Mouse (Mus musculus): Measurements from ENCODE around the gene Nrde2.
A peak's percentile ranks its signal among the peaks of the same experiment; 100 is the strongest.

Nrde2 gene

DNA sequence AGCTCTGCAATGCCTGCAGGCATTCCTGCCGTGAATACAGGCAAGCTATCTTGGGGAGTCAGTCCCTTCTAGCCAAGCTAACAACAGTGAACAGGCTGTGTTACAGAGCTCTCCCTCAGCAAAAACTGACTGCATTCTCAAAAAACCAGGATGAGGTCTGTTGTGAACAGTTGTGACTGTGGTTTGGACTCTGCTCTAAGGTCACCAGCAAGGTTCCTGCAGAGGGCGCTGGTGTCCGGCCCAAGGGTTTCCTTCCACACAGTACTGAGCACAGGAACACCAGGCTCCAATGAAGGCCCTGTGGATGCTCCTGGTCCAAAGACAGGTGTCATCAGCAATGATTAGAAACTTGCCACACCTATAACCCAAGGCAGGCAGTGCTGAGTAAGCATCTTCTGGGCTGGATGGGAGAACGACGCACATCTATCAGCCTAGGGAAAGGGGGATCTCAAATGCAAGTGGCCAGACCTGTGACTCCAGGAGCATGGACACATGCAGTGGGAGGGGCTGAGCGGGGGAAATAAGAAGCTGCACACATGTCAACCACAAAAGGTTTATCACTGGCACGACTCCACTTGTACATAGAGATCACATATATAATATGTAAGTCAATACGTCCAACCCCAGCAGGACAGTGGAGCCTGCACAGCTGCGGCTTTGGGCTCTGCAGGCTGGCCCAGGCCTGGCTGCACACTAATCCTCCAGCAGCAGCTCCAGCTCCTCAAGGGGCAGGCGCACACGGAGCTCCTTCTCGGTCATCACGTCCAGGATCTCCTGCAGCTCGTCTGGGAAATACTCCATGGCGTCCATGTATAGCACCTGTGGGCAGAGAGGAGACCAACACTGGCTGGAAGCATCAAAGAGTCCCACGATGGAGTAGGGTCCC, 34.3 kb downstream of the Nrde2 start:
- no peak for DNase-seq (ENCODE audit: low spot score in 2 of 2)

DNA sequence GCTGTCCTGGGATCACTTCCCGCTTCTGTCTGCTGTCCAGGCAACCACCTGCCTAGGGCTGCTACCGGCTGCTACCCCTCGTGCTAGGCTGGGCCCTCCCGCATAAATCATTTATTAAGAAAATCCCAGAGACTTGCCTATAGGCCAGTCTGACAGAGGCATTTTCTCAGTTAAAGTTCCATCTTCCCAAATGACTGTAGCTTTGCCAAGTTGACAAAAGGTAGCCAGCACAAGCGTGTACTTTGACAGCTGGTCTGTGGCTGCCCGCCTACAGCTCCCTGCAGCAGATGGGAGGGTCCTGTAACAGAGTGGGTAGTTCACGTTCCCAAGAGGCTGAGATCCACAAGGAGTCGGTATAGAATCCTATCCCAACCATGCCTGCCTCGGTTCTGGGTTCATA, 36.0 kb downstream of the Nrde2 start:
- DNase-seq (ENCODE audit: low spot score in 2 of 2) = peak; percentile 84 to 85

DNA sequence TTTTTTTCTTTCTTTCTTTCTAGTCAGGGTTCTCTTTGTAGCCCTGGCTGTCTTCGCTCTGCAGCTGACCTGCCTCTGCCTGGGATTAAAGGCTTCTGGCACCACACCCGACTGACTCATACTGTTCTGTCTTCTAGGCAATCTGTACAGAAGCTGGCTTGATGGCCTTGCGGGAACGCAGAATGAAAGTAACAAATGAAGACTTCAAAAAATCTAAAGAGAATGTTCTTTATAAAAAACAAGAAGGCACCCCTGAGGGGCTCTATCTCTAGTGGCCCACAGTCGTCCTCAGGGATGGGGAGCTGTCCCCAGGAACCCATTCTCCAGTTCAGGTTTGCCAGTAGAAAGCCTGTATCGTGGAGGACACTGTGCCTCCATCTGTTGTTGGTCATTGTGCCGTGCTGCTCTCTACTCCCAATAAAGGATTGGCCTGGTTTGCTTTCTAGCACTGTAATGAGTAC, 36.5 kb downstream of the Nrde2 start:
- DNase-seq (ENCODE audit: low spot score in 2 of 2) = peak in 1 of 2 experiments; percentile 48

GRCm38 (mm10) chr12:100115982-100116381, 43.5 kb downstream of the Nrde2 start:
- no peak for DNase-seq (ENCODE audit: low spot score in 2 of 2)

DNA sequence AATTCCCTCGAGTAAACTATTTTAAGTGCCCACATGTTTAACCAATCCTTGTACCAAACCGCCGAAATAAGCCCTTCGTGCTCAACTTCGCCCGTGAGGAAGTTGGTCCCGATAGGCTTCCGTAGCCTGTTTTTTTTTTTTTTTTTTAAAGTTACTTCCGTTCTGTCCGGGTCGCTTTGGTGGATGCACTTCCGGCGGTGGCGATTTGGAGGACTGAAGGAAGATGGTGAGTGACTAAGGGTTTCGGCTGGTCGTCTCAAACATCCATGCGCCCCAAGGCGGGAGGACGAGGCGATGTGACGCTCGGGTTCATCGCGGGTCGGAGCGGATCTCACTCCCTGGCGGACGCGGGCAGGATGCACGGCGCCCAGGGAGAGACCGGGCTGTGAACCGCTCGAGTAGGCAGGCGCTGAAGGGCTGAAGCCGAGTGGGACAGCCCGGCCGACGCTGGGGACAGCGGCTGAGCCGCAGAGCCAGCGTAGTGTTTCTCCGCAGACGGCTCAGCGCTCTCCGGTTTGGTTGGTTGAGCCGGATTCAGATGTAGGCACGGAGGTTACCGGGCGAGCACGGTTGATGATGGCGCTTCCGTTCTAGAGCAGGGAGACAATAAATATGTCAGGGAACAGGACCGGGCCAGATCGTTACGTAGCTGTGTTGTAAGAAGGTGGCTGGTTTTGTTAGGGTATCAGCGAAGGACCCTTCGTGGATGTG, 49.3 kb downstream of the Nrde2 start, which contains the start of gene Psmc1:
Psmc1 (plus strand) TSS at position 169 of the 711 bp plus-strand sequence.
- peak; percentile 72 to 79 for DNase-seq (ENCODE audit: low spot score in 2 of 2)

GRCm38 (mm10) chr12:100107436-100107835, 52.0 kb downstream of the Nrde2 start:
- no peak for DNase-seq (ENCODE audit: low spot score in 2 of 2)

- DNase-seq (ENCODE audit: low spot score in 2 of 2) = peak; percentile 55 to 57
These were observed 53.1 kb downstream of the Nrde2 start for GRCm38 (mm10) chr12:100106275-100106895.

DNA sequence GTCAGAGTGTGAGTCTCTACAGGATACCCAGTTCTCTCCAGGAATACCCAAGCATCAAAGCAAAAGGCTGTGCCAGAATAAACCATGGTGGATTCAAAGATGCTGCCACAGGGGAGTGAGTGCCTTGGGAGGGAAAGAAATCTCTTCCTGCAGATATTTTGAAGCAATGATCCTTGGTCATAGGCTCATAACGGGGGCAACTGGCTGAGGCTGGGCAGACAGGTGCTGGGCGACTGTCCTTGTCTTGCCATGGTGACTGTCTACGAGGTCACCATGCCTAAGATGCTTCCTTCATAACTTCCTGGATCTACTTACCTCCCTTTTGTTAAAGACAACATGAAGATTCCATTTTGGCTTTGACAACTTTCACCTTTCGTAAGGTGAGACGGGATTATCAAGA, 54.9 kb downstream of the Nrde2 start:
- DNase-seq (ENCODE audit: low spot score in 2 of 2) = no peak

DNA sequence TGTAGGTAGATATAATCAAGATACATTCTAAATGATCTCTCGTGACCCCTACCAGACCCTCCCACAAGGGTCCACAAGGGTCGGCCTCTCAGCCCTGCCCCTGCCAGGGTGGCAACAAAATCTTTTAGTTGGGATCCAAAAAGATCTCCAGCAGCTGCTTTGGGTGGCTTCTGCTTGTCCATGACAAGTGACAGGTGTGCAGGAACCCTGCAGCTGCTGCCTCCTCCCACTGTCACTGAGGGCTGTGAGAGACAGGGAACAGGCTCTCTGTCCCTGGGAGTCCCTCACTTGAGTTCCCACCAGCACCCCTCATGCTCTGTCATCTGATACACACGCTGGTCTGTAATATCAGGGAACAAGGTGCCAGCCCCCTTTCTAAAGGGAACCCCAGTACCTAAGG, 57.8 kb downstream of the Nrde2 start:
- no peak for DNase-seq (ENCODE audit: low spot score in 2 of 2)

DNA sequence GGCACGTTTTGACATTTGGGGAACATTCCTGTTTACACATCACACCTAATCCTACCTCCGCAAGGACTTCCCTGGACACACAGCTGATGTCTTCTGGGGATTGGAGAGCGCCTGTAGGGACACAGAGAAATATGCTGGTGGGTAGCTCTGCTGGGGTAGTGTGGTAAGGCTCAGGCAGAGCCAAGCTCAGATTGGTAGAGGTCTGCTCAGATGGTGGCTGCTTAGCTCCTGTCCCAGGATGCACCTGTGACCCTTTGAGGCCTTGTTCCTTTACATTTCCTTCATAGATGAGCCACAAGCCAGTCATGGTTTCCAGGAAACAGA, 58.8 kb downstream of the Nrde2 start:
- DNase-seq (ENCODE audit: low spot score in 2 of 2) = no peak

DNA sequence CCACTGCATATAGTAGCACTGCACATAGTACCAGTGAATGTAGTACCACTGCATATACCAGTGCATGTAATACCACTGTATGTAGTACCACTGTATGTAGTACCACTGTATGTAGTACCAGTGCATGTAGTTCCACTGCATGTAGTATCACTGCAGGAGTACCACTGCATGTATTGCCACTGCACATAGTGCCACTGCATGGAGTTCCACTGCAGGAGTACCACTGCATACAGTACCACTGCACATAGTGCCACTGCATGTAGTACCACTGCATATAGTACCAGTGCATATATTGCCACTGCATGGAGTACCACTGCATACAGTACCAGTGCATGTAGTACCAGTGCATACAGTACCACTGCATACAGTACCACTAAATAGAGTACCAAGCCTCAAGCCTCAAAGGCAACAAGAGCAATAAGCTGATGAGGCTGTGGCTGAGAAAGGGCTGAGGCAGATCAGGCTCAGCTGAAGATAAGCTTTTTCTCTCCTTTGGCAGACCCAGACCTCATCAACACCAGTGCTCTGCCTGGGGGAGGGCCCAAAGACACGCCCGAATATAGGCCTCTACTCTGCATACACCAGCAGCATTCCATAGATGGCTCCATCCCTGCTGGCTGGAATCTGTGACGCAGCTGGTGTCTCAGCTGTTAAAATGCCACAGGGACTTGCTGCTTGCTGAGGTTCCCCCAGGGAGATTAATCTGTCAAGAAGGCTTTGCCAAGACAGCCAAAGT, 59.3 kb downstream of the Nrde2 start:
- DNase-seq (ENCODE audit: low spot score in 2 of 2) = no peak

DNA sequence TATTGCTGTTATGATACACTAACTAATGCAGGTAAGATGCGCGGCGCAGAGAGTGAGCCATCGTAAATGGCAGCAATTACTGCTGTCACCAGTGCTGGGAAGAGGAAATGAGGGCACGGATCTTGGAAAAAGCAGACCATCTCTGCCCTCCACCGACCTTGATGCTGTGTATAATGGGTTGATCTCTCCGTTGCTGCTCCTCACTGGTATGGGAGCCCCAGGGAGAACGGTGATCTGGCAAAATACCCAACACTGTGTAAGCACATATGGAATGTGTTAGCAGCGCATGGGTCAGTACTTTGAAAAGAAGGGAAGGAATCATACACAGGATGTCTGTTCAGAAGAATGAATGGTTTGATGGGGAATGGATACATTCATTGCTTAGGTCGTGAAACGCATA, 66.4 kb downstream of the Nrde2 start:
- DNase-seq (ENCODE audit: low spot score in 2 of 2) = no peak

- no peak for DNase-seq (ENCODE audit: low spot score in 2 of 2)
These were observed 68.7 kb downstream of the Nrde2 start for GRCm38 (mm10) chr12:100090750-100091149.

GRCm38 (mm10) chr12:100089265-100089664, 70.2 kb downstream of the Nrde2 start:
- no peak for DNase-seq (ENCODE audit: low spot score in 2 of 2)

GRCm38 (mm10) chr12:100088026-100088425, 71.4 kb downstream of the Nrde2 start:
- DNase-seq (ENCODE audit: low spot score in 2 of 2) = no peak

- no peak for DNase-seq (ENCODE audit: low spot score in 2 of 2)
These were observed 79.7 kb downstream of the Nrde2 start for GRCm38 (mm10) chr12:100079636-100080286.

DNA sequence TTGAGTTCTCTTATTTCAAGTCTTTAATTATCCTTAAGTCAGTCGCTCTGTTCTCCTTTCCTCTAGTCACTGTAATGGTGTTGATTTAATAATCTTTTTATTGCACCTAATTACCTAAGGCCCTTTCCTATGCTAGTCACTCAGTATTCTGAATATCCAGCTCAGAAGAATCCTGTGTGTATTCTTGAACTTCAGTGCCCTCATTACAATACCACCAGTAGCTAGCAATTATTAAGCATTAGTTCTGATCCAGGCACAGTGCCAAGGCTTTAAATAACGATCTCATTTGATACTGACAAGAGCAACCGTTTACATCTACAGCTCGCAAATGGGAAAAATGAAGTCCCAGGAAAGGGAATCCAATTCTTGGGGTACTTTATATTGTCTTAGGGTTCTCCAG, 83.7 kb downstream of the Nrde2 start:
- no peak for DNase-seq (ENCODE audit: low spot score in 2 of 2)

All from right cerebral cortex, postnatal 36 days (tissue).